Mouse (Mus musculus) cerebellum, adult 2 months (tissue): ENCODE data around the gene Ube2f.

Experiments
- CTCF ChIP-seq: fragments of 200-500 bp; IDR thresholded peaks from 2 replicates; pipeline ENCODE4 v1.5.1; 2011; ENCODE audit warnings: low read depth, mild to moderate bottlenecking, control low read depth, low read length, moderate library complexity, borderline replicate concordance; ENCODE audit not compliant: insufficient read depth
- POLR2A ChIP-seq: fragments of 200-500 bp; IDR thresholded peaks from 2 replicates; pipeline ENCODE4 v1.6.1; 2011; ENCODE audit warnings: low read length, control low read depth, borderline replicate concordance; ENCODE audit not compliant: insufficient read depth

DNA sequence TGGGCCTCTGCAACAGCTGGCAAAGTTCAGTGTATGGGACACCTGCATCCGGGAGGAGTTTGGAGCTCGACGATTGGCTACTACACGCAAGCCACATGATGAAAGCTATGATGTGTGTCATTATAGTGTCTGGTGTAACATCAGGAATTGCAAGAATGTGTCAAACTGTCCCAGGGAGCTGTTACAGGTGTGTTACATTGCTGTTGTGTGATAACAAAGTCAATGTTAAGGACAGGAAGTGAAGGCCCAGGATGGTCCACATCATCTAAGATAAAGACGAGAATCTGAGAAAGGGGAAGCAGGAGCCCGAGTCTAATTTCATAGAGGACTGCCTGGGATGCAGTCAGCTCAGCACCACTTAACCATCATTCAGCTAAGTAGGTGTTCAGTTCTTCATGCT is 45.4 kb downstream of the Ube2f start:
- no peak for TF ChIP-seq CTCF
- no peak for TF ChIP-seq POLR2A
